Mouse (Mus musculus) midbrain, embryonic 13.5 days (tissue): ENCODE results near the gene Sptlc3. TPM values are rescaled to one million over a fixed set of nuclear protein-coding genes. Genes with fewer than 3 reads are reported as not detected.

Source experiments
- ATAC-seq: fragments of 200-750 bp; cut with Nextera tagmentation; 2 replicates; pipeline ENCODE4 v1.8.0; 2017; ENCODE audit warnings: mild to moderate bottlenecking, moderate TSS enrichment, moderate library complexity
- H3K27ac ChIP-seq: fragments of 300-500 bp; sonication (generic); 2 replicates; pipeline ENCODE4 v1.5.1; 2015; ENCODE audit warnings: inconsistent platforms, mild to moderate bottlenecking, moderate library complexity
- H3K27me3 ChIP-seq: fragments of 300-500 bp; sonication (generic); 2 replicates; pipeline ENCODE4 v1.6.1; 2015; ENCODE audit warnings: mild to moderate bottlenecking, inconsistent platforms
- H3K36me3 ChIP-seq: fragments of 300-500 bp; sonication (generic); 2 replicates; pipeline ENCODE4 v1.6.1; 2015; ENCODE audit warnings: mild to moderate bottlenecking, inconsistent platforms
- H3K4me1 ChIP-seq: fragments of 300-500 bp; sonication (generic); replicated peaks from 2 replicates; pipeline ENCODE4 v1.6.1; 2015; ENCODE audit warnings: inconsistent platforms
- H3K4me2 ChIP-seq: fragments of 300-500 bp; sonication (generic); replicated peaks from 2 replicates; pipeline ENCODE4 v1.6.1; 2015; ENCODE audit warnings: moderate library complexity, mild to moderate bottlenecking, inconsistent platforms
- H3K4me3 ChIP-seq: fragments of 300-500 bp; sonication (generic); replicated peaks from 2 replicates; pipeline ENCODE4 v1.5.1; 2015; ENCODE audit warnings: mild to moderate bottlenecking, inconsistent platforms
- H3K9ac ChIP-seq: fragments of 300-500 bp; sonication (generic); replicated peaks from 2 replicates; pipeline ENCODE4 v1.6.1; 2015; ENCODE audit warnings: mild to moderate bottlenecking, inconsistent platforms
- H3K9me3 ChIP-seq: fragments of 300-500 bp; sonication (generic); 2 replicates; pipeline ENCODE4 v1.6.1; 2016; ENCODE audit warnings: mild to moderate bottlenecking, inconsistent platforms
- WGBS: fragments of 180-500 bp; shearing (Covaris S2); methylation state at CpG from one replicate; pipeline ENCODE4 v1.1.7; 2015; 5-methylcytosine and 5-hydroxymethylcytosine counted together
- polyA plus RNA-seq: library from polyadenylated mRNA; unstranded; fragments of >200 nt; fragmentation: Nextera tagmentation; extraction: Ambion mirVana; gene quantifications from 2 replicates; pipeline ENCODE4 v1.2.1, GENCODE M21; 2015

The Sptlc3 gene
- not detected in 2 replicates for polyA plus RNA-seq

DNA sequence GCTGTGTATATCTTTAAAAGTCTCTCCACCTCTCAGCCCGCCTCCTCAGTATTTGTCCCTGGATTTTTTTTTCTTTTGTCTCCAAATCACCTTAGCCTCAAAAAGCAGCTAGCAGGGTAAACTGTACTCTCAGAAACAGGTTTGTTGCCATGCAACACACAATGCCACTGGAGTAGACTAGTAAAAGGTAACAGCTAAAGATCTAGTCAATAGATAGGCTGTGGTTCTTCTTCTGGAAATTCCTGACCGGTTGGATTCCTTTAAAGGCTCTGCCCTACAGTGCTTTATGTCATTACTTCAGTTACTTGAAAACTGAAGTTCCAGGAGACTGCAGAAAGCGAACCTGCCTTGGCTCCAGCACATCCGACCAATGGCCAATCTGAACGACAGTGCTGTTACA lies at the start of gene Sptlc3:
Gene Sptlc3 (plus strand): TSS at position 78 of the 400 bp plus-strand sequence.
- H3K4me1 ChIP-seq, result no peaks in the 10 kb centered on the region
- WGBS, result 66% methylated on average over 5 of the region's 5 CpGs
- H3K27ac ChIP-seq, result no peak within 1 kb of the TSS
- no peak within 1 kb of the TSS for H3K4me3 ChIP-seq
- no peak within 1 kb of the TSS for H3K9ac ChIP-seq
- no peak for ATAC-seq
- no peaks in the 10 kb centered on the region for H3K36me3 ChIP-seq
- no peaks in the 10 kb centered on the region for H3K9me3 ChIP-seq
- no peak within 1 kb of the TSS for H3K4me2 ChIP-seq
- H3K27me3 ChIP-seq, result no peaks in the 10 kb centered on the region

DNA sequence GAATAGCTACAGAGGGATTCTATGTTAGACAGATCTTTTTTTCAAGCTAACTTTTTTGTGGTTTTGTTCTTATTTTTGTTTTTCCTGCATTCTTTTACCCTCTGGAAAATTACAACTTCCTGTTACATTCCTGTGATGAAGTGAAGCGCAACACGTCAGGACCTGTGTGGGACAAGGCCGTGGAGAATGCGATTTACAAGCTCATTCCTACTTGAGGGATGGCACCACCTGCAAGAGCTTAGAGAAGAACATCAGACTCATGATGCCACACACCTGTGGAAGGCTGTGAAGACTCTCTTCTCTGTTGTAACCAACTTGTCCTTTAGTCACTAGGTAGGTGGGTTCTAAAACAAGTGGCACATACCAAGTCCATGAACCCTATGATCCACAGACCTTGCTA lies 26.0 kb upstream of the Sptlc3 start:
- no peak for ATAC-seq
- Histone ChIP-seq H3K27ac (no peak overlapping the region), H3K4me1 (no peaks in the 10 kb centered on the region), H3K9me3 (no peaks in the 10 kb centered on the region), H3K27me3 (no peaks in the 10 kb centered on the region), H3K9ac (no peak overlapping the region), H3K36me3 (no peaks in the 10 kb centered on the region), H3K4me3 (no peak overlapping the region), H3K4me2 (no peak overlapping the region)
- WGBS, result 83% methylated on average over 4 of the region's 4 CpGs

DNA sequence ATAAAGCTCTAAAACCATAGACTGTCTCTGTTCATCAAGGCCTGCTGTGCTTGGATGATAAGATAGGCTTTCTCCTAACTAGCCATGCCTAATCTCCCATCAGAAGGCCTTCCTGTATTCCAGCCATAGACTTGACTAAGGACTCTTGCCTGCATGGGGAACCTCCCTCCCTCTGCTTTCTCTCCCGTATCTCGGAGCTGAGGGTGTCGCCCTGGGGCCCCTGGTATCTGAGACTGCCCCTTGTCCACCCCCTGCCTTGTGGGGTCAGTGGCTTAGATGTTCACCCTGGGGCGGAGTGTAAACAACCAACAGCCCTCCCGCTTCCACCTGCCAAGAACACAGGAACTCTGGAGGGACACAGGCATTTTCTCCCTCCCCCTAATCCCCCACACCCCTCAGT lies 5.0 kb upstream of the Sptlc3 start:
- 57% methylated on average over 5 of the region's 5 CpGs for WGBS
- Histone ChIP-seq H3K27ac (no peak overlapping the region), H3K36me3 (no peaks in the 10 kb centered on the region), H3K4me2 (no peak overlapping the region), H3K4me3 (no peak overlapping the region), H3K9ac (no peak overlapping the region), H3K4me1 (no peaks in the 10 kb centered on the region), H3K27me3 (no peaks in the 10 kb centered on the region), H3K9me3 (no peaks in the 10 kb centered on the region)
- ATAC-seq, result no peak

DNA sequence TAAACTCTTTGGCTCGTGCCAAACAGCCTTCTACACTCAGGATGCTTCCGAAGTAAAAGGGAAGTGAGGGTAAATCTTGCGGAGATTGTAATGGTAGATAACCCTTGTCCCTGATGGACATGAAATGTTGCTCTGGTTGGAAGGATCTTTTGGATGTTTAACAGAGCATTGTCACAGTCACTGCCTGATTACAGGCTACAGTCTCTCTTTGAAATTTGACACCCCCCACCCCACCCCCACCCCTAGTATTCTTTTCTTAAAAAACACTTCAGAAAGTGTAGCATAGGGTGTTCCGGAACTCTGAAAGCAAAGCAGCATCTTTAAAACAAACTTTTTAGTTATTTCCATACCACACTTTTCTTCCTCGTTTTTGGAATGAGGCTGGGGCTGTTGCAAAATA lies 916 bp downstream of the Sptlc3 start:
- H3K4me3 ChIP-seq, result no peak overlapping the region
- H3K27ac ChIP-seq, result no peak overlapping the region
- ATAC-seq, result no peak
- no peaks in the 10 kb centered on the region for H3K4me1 ChIP-seq
- H3K9ac ChIP-seq, result no peak overlapping the region
- H3K36me3 ChIP-seq, result no peaks in the 10 kb centered on the region
- WGBS, result 52% methylated on average over 5 of the region's 5 CpGs
- H3K27me3 ChIP-seq, result no peaks in the 10 kb centered on the region
- H3K9me3 ChIP-seq, result no peaks in the 10 kb centered on the region
- H3K4me2 ChIP-seq, result no peak overlapping the region

DNA sequence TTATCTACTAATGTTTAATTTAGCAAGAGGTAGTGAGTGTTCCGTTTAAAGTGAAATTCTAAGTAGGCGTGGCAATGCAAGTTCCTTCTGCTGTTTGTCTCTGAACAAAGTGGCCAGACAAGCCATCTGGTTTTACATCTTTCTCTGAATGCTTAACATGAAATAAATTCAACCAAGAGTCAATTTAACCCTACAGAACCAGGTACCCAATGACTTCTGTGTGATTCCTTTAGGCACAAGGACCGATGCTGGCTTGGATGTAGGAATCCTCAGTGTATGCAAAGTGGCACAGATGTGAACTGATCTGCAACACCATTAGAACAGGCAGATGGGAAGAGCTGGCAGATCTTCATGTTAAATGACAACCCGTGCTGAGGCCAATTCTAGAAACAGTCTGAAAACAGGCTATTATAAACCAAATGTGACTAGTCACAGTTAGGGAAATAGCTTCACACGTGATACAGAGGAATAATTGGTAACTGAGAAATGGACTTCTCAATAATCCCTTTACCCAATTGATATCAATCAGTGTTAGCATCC lies 68.3 kb downstream of the Sptlc3 start:
- no peaks in the 10 kb centered on the region for H3K36me3 ChIP-seq
- H3K4me1 ChIP-seq, result no peaks in the 10 kb centered on the region
- H3K4me3 ChIP-seq, result no peak overlapping the region
- no peak overlapping the region for H3K27ac ChIP-seq
- H3K9me3 ChIP-seq, result no peaks in the 10 kb centered on the region
- no peak overlapping the region for H3K9ac ChIP-seq
- no peak overlapping the region for H3K4me2 ChIP-seq
- no peak for ATAC-seq
- H3K27me3 ChIP-seq, result no peaks in the 10 kb centered on the region
- 82% methylated on average over 5 of the region's 5 CpGs for WGBS

DNA sequence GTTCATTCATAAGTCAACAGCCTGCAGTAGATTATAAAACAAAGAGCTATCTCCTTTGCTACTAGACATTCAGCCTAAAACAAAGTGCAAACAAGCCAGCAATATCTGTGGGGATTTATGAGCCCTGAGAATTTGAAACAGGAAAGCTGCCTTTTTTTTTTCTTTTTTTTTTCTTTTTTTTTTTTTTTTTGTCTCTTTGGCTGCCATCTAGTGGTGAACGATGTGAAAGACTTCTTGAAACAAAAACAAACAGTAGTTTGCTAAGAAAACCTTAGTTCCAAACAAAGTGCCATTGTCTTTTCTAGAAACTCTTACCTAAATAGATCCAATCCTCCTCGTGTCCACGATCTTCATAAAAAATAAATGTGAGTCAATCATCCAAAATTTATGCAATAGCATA lies 85.6 kb downstream of the Sptlc3 start:
- no peak overlapping the region for H3K27ac ChIP-seq
- no peak overlapping the region for H3K9ac ChIP-seq
- H3K27me3 ChIP-seq, result no peaks in the 10 kb centered on the region
- no peak overlapping the region for H3K4me3 ChIP-seq
- WGBS, result 7% methylated on average over 3 of the region's 3 CpGs
- no peaks in the 10 kb centered on the region for H3K9me3 ChIP-seq
- no peaks in the 10 kb centered on the region for H3K36me3 ChIP-seq
- ATAC-seq, result no peak
- no peaks in the 10 kb centered on the region for H3K4me1 ChIP-seq
- H3K4me2 ChIP-seq, result no peak overlapping the region

DNA sequence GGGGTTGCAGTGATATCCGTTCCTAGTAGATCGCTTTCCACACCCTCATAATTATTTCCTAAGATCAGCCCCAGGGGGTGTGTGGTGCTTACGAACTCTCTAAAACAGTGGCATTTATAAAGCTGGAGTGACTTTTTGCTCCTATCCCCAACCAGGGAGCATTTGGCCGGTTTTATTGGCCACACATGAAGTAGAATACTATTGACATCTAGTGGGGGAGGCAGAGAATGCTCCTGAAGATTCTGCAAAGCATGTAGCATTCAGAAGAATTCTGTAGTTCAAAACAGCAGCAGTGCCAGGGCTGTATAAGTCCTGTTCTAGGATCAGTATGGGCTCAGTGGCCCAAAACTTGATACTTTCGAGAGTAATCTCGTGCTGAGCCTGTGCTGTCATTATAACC lies 89.1 kb downstream of the Sptlc3 start:
- Histone ChIP-seq H3K4me2 (no peak overlapping the region), H3K36me3 (no peaks in the 10 kb centered on the region), H3K27ac (no peak overlapping the region), H3K27me3 (no peaks in the 10 kb centered on the region), H3K9me3 (no peaks in the 10 kb centered on the region), H3K4me1 (no peaks in the 10 kb centered on the region), H3K4me3 (no peak overlapping the region), H3K9ac (no peak overlapping the region)
- WGBS, result 72% methylated on average over 6 of the region's 6 CpGs
- ATAC-seq, result no peak

DNA sequence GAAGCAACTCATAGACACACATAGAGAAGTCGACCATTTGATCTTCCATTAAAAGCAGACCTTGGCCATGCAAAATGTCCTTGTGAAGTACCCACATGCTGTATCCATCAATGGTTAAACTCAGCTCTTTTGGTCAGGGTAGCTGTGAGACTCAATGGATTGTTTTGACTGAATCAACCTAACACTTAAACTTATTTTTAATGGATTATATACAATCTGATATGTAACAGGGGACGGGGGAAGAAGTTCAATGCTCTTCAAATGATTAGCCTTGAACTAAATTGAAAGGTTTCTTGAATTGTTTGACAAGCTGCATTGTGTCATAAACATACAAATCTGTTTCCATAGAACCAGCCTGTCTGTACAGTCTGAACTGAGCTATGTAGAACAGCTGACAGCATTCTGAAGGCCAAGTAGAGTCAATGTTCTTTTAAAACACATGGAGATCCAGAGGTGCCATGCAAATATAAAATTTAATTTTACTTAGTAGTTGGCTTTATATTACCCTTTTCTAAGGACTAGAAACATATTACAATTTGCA lies 94.0 kb downstream of the Sptlc3 start:
- H3K4me1 ChIP-seq, result no peaks in the 10 kb centered on the region
- no peaks in the 10 kb centered on the region for H3K9me3 ChIP-seq
- no peaks in the 10 kb centered on the region for H3K27me3 ChIP-seq
- no peaks in the 10 kb centered on the region for H3K36me3 ChIP-seq
- no peak overlapping the region for H3K9ac ChIP-seq
- H3K4me2 ChIP-seq, result no peak overlapping the region
- WGBS, result 86% methylated on average over 2 of the region's 2 CpGs
- H3K4me3 ChIP-seq, result no peak overlapping the region
- no peak overlapping the region for H3K27ac ChIP-seq
- ATAC-seq, result no peak

DNA sequence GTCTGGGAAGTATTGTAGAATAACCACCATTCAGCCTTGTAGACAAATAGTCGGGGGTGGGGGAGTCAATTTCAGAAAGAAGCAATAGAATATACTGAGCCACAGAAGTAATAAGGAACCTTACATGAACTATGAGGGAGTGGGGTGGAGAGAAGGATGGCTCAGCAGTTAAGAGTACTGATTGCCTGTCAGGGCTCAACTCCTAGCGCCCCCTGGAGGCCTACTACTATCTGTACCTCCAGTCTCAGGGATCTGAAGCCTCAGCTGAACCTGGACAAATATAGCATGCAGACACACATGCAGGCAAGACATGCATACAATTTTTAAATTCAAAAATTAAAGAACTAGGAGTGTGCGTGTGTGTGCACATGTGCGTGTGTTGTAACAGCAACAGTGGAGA lies 96.2 kb downstream of the Sptlc3 start:
- 46% methylated on average over 4 of the region's 4 CpGs for WGBS
- Histone ChIP-seq H3K27me3 (no peaks in the 10 kb centered on the region), H3K9me3 (no peaks in the 10 kb centered on the region), H3K4me1 (no peaks in the 10 kb centered on the region), H3K27ac (no peak overlapping the region), H3K4me3 (no peak overlapping the region), H3K36me3 (no peaks in the 10 kb centered on the region), H3K4me2 (no peak overlapping the region), H3K9ac (no peak overlapping the region)
- peak; percentile 62; the same call in 1 of the 2 replicates for ATAC-seq

DNA sequence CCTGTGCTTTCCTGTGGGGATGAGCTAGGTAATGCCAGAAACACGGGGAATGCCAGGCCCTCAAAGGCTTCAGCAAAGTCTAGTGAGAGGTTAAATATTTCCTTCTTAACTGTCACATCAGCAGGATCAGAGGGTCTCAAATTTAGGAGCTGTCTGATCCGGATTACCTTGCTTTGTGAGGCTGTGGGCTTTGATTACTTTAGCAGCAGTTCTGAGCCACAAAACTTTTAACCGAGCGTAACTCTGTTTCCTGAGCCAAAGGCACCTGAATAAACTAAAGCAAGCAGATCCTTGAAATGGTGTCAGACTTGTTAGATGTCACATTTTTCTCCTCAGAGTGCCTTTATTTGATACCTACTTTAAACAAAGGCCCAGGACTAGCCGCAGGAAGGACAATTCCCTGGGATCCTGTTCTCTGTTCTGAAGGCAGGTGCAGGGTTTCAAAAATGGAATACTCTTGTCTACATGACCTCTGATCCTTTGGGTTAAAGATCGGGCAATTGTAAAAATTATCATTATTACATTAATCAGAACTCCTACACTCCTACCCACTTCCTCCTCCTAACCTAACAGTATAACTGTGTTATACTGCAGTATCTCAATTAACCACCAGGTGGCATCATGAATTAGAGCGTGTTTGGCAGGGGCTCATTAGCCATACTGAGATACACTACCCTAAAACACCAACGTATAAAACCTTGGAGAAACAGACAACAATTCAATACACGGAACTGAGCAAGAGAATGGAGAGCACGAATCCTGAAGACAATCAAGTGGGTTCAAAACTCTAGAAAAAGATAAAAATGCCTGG lies 97.4 kb downstream of the Sptlc3 start:
- 35% methylated on average over 10 of the region's 10 CpGs for WGBS
- H3K4me1 ChIP-seq, result no peaks in the 10 kb centered on the region
- H3K4me2 ChIP-seq, result no peak overlapping the region
- H3K4me3 ChIP-seq, result no peak overlapping the region
- ATAC-seq, result peak; percentile 91
- no peaks in the 10 kb centered on the region for H3K9me3 ChIP-seq
- no peak overlapping the region for H3K9ac ChIP-seq
- no peaks in the 10 kb centered on the region for H3K36me3 ChIP-seq
- no peak overlapping the region for H3K27ac ChIP-seq
- H3K27me3 ChIP-seq, result no peaks in the 10 kb centered on the region

DNA sequence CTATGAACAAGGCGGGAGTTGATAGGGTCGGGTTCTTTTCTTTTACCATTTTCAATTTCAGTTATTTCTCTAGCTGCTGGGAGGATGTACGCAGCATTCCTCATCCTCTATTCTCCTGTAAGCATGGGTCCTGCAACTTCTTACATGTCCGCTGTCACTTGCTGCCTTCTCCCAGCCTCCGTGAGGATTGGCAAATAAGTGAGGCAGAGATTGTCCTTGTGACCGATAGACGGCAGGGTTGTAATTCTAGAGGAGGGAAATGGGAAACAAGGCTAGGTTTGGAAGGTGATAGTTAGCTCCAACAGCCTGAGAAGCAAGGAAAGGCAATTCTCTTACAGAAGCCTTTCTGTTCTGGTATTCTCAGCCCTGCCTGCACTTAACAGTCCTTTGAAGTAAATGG lies 98.4 kb downstream of the Sptlc3 start:
- H3K9ac ChIP-seq, result no peak overlapping the region
- H3K4me3 ChIP-seq, result no peak overlapping the region
- H3K4me2 ChIP-seq, result no peak overlapping the region
- WGBS, result 88% methylated on average over 7 of the region's 7 CpGs
- H3K9me3 ChIP-seq, result no peaks in the 10 kb centered on the region
- no peaks in the 10 kb centered on the region for H3K27me3 ChIP-seq
- no peak overlapping the region for H3K27ac ChIP-seq
- no peaks in the 10 kb centered on the region for H3K36me3 ChIP-seq
- ATAC-seq, result no peak
- no peaks in the 10 kb centered on the region for H3K4me1 ChIP-seq

DNA sequence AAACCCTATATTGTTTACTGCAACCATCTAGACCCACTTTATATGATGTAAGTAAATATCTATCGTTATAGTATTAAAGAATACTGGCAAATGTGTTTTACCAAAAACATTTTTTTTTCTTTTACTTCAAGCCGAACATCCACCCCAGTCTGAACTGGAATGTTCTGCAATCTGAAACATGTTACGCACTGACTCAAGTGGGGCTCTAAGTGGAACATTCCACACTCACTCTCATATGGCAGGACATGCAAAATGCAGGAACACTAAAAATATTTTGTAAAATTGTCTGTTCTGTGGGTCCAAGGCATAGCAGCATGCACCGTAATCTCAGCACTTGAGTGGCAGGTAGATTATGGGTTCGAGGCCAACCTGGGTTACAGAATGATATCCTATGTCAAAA lies 103.5 kb downstream of the Sptlc3 start:
- WGBS, result 94% methylated on average over 5 of the region's 5 CpGs
- ATAC-seq, result no peak

More for the DNA sequence above, 103.5 kb downstream of the Sptlc3 start:
- H3K9me3 ChIP-seq, result no peaks in the 10 kb centered on the region
- no peak overlapping the region for H3K9ac ChIP-seq
- 0 out of 2 replicates have a peak, but pooled peaks cover 6% of the 10 kb centered on the region for H3K4me1 ChIP-seq
- no peaks in the 10 kb centered on the region for H3K36me3 ChIP-seq
- no peak overlapping the region for H3K27ac ChIP-seq
- no peak overlapping the region for H3K4me2 ChIP-seq
- no peak overlapping the region for H3K4me3 ChIP-seq
- no peaks in the 10 kb centered on the region for H3K27me3 ChIP-seq
